Mouse (Mus musculus) cerebellum, postnatal 36 days (tissue): ENCODE measurements around the gene Cyp39a1.

Source experiments
- DNase-seq, 2 experiments: peaks; one replicate each; pipeline ENCODE4 v3.0.0; 2021 to 2022; ENCODE audit warnings: mixed read lengths in 2 of 2

Cyp39a1 gene

GRCm38 (mm10) chr17:43667290-43667843 is at the start of gene Cyp39a1:
Gene Cyp39a1, plus strand, starts transcription at chr17:43667425.
- DNase-seq, result no peak

GRCm38 (mm10) chr17:43619156-43619555 is 48.1 kb upstream of the Cyp39a1 start:
- no peak for DNase-seq

- no peak for DNase-seq
Measured at GRCm38 (mm10) chr17:43622076-43622475, 45.1 kb upstream of the Cyp39a1 start.

- DNase-seq, result no peak
Measured at GRCm38 (mm10) chr17:43628246-43628645, 39.0 kb upstream of the Cyp39a1 start.

GRCm38 (mm10) chr17:43629026-43629495 is 38.2 kb upstream of the Cyp39a1 start:
- no peak for DNase-seq

- peak in 1 of 2 experiments; percentile 11 for DNase-seq
Measured at GRCm38 (mm10) chr17:43629496-43630426, 37.5 kb upstream of the Cyp39a1 start, which contains the start of gene Tdrd6. Gene Tdrd6, minus strand, starts transcription at chr17:43630299.

GRCm38 (mm10) chr17:43630427-43630760 is 36.8 kb upstream of the Cyp39a1 start:
- no peak for DNase-seq

- DNase-seq, result no peak
Measured at GRCm38 (mm10) chr17:43637146-43637545, 30.1 kb upstream of the Cyp39a1 start.

- no peak for DNase-seq
Measured at GRCm38 (mm10) chr17:43640825-43641224, 26.4 kb upstream of the Cyp39a1 start.

- DNase-seq, result no peak
Measured at GRCm38 (mm10) chr17:43643191-43643590, 24.0 kb upstream of the Cyp39a1 start.

- DNase-seq, result no peak
Measured at GRCm38 (mm10) chr17:43644375-43644774, 22.9 kb upstream of the Cyp39a1 start.

GRCm38 (mm10) chr17:43645136-43645535 is 22.1 kb upstream of the Cyp39a1 start:
- DNase-seq, result no peak

GRCm38 (mm10) chr17:43646925-43647324 is 20.3 kb upstream of the Cyp39a1 start:
- no peak for DNase-seq

- no peak for DNase-seq
Measured at GRCm38 (mm10) chr17:43649641-43650436, 17.4 kb upstream of the Cyp39a1 start.

- DNase-seq, result no peak
Measured at GRCm38 (mm10) chr17:43651314-43652046, 15.7 kb upstream of the Cyp39a1 start.

GRCm38 (mm10) chr17:43666576-43667289 is 492 bp upstream of the Cyp39a1 start, which contains the start of gene Slc25a27:
Gene Slc25a27, minus strand, starts transcription at chr17:43667214.
- DNase-seq, result peak; percentile 88 to 90

GRCm38 (mm10) chr17:43669145-43669695 is 2.0 kb downstream of the Cyp39a1 start:
- no peak for DNase-seq

GRCm38 (mm10) chr17:43671907-43672306 is 4.7 kb downstream of the Cyp39a1 start:
- no peak for DNase-seq

- no peak for DNase-seq
Measured at GRCm38 (mm10) chr17:43675228-43675627, 8.0 kb downstream of the Cyp39a1 start.

- no peak for DNase-seq
Measured at GRCm38 (mm10) chr17:43676241-43676640, 9.0 kb downstream of the Cyp39a1 start.

GRCm38 (mm10) chr17:43677317-43677716 is 10.1 kb downstream of the Cyp39a1 start:
- no peak for DNase-seq
